Mouse (Mus musculus) ES-E14 (cell line): ENCODE measurements around the gene Sval3.

Source experiments
- MAFK ChIP-seq: IDR thresholded peaks from 2 replicates; pipeline ENCODE4 v1.6.1; 2014; ENCODE audit warnings: mild to moderate bottlenecking, low read depth, low read length, inconsistent platforms; ENCODE audit not compliant: insufficient read depth
- ZC3H11A ChIP-seq: IDR thresholded peaks from 2 replicates; pipeline ENCODE4 v1.6.1; 2012; ENCODE audit warnings: low read depth, mild to moderate bottlenecking, inconsistent platforms, low read length, borderline replicate concordance

DNA sequence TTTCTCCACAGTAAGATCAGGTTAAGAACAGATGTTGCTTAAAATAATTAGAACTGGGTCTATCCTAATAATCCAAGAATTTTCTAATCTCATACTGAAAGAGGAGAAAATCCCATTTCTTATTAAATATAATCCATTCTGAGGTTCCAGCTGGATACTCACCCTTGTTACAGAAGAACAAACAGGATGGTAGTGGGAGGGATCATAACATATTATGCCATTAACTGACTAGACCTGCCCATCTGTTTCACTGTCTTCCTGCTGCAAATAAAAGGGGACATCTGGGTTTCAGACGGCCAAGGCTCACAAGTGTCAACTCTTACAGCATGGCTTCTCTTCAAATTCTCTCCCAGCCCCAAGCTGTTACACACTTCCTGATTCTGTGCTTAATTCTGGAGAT, 16.6 kb upstream of the Sval3 start, which contains the start of gene Sval1:
- TF ChIP-seq MAFK (no peak), ZC3H11A (no peak)
